Mouse (Mus musculus): ENCODE data around the gene Fat3.

- TF ChIP-seq CTCF (IDR thresholded peaks at IDR 0.05; ENCODE audit: borderline replicate concordance, control insufficient read depth, extremely low read depth, insufficient read depth, low read length, poor library complexity) (no peak), POLR2A (IDR thresholded peaks at IDR 0.05; ENCODE audit: control insufficient read depth, extremely low read depth, insufficient read depth, low read length, poor library complexity) (no peak)
Observed at GRCm38 (mm10) chr9:15941818-15942217, 559.3 kb downstream of the Fat3 start.

Measured in thymus, adult 2 months (tissue).